Mouse (Mus musculus): Measurements from ENCODE around the gene Kit.

DNA sequence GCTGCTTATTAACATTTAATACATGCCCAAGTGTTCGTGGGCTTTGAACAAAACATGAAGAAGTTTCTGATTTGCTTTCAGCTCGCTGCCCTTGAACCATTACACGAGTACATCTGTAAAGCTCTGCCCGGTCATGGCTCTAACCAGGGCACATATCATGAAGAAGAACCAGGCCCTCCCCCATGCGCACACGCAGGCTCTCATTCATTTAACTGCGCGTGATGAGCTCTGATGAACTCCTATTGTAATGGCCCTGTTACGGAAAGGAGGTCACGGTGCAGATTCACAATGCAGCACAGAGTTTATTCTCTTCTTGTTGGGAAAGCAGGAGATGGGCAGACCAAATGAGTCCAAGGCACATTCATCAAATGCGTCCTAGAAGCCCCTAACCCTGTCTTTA lies 17.1 kb upstream of the Kit start:
- TF ChIP-seq CTCF (IDR thresholded peaks at IDR 0.05; ENCODE audit: borderline replicate concordance, insufficient read depth, low read depth, low read length), result no peak
- TF ChIP-seq POLR2A (IDR thresholded peaks at IDR 0.05; ENCODE audit: borderline replicate concordance, insufficient read depth, low read length), result no peak

Measured in cerebellum, adult 2 months (tissue).